Mouse (Mus musculus) cortical plate, adult 2 months (tissue): Measurements from ENCODE around the gene Lamc2. TPM values are rescaled to one million over a fixed set of nuclear protein-coding genes. Genes with fewer than 3 reads are reported as not detected.
"Not testable (repeated sequence)": the region's sequence is repeated elsewhere in the genome, so short reads cannot be mapped to it uniquely, and the experiment has no call there.

Experiments used
- H3K27ac ChIP-seq: fragments of 200-500 bp; 2 replicates; pipeline ENCODE4 v1.5.1; 2012; ENCODE audit warnings: low read length, control low read depth, inconsistent platforms; ENCODE audit not compliant: insufficient read depth
- H3K4me1 ChIP-seq: fragments of 200-500 bp; 2 replicates; pipeline ENCODE4 v1.6.1; 2011; ENCODE audit warnings: low read length; ENCODE audit not compliant: control insufficient read depth, insufficient read depth
- H3K4me3 ChIP-seq: fragments of 200-500 bp; 2 replicates; pipeline ENCODE4 v1.5.1; 2011; ENCODE audit warnings: mild to moderate bottlenecking, low read length, control low read depth; ENCODE audit not compliant: insufficient read depth
- CTCF ChIP-seq: fragments of 200-500 bp; IDR thresholded peaks from 2 replicates; pipeline ENCODE4 v1.5.1; 2011; ENCODE audit warnings: mild to moderate bottlenecking, control low read depth, low read length; ENCODE audit not compliant: insufficient read depth; ENCODE audit errors: extremely low read depth
- POLR2A ChIP-seq: fragments of 200-500 bp; IDR thresholded peaks from 2 replicates; pipeline ENCODE4 v1.6.1; 2011; ENCODE audit warnings: mild to moderate bottlenecking, low read length, control low read depth; ENCODE audit not compliant: insufficient read depth; ENCODE audit errors: extremely low read depth
- polyA plus RNA-seq: library from polyadenylated mRNA; depleted of rRNA; stranded (reverse); fragments of >200 nt; gene quantifications from 2 replicates; pipeline ENCODE4 v1.2.3, GENCODE M21; 2012; rRNA removed

Gene Lamc2
- polyA plus RNA-seq, 1 experiment, result 8.1 TPM

- Histone ChIP-seq H3K4me1 (no peaks in the 10 kb centered on the region), H3K27ac (no peak overlapping the region), H3K4me3 (no peak overlapping the region)
- TF ChIP-seq CTCF (no peak), POLR2A (no peak)
Observed at GRCm38 (mm10) chr1:153091438-153092236, 94.6 kb downstream of the Lamc2 start.

DNA sequence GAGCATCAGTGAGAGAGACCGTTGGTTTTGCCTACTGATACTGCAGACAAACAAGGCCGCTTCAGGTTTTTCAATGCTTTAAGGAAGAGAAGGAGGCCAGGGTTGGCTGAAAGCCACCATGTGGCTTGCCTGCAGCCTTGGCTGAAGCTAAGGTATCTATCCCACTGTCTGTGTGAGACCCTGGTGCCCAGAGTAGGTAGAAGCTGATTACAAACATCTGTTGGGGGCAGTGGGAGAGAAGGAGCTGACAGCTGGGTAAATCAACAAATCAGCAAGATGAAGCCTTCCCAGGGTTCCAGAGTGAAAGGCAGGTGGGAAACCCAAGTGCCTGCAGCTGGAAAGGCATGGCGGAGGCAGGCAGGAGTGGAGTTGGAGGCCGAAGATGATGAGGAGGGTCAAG is 95.4 kb downstream of the Lamc2 start:
- no peaks in the 10 kb centered on the region for H3K4me1 ChIP-seq
- no peak overlapping the region for H3K4me3 ChIP-seq
- H3K27ac ChIP-seq, result no peak overlapping the region
- TF ChIP-seq POLR2A (no peak), CTCF (no peak)

GRCm38 (mm10) chr1:153090081-153090480 is 96.2 kb downstream of the Lamc2 start:
- Histone ChIP-seq H3K4me1 (no peaks in the 10 kb centered on the region), H3K4me3 (no peak overlapping the region), H3K27ac (no peak overlapping the region)
- TF ChIP-seq CTCF, result no peak
- no peak for TF ChIP-seq POLR2A

DNA sequence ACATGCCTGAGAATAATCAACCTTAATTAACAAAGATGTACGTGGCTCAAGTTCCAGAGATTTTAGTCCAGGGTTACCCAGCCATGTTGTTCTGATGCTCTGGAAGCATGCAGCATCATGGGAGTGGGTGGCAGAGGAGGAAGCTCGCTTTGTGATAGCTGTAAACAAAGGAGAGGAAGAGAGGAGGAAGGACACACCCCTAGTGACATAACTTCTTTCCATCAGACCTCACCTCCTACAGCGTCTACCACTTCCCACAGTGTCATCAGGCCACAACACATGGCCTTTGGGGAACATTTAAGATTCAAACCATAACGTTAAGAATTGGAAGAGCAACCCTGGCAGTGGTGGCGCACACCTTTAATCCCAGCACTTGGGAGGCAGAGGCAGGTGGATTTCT is 98.5 kb downstream of the Lamc2 start:
- Histone ChIP-seq H3K4me3 (no peak overlapping the region), H3K4me1 (0 out of 2 replicates have a peak, but pooled peaks cover 2% of the 10 kb centered on the region), H3K27ac (no peak overlapping the region)
- no peak for TF ChIP-seq CTCF

DNA sequence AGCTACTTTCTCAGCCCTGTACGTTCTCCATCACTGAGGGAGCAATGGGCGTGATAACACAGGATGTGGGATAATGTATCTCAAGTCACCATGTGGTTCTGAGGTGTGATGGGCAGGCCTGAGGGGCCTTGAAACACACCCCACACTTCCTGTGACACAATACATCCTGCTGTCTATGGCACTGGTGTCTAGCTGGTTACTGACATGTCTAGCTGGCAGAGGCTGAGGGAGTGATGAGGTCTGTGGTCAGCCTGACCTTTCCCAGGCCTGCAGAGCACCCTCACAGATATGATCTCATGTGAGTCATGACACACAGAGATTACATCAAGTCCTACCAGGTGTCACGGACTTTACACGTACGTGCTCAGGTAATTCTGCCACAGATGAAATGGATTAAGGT is 101.0 kb downstream of the Lamc2 start:
- 0 out of 2 replicates have a peak, but pooled peaks cover 2% of the 10 kb centered on the region for H3K4me1 ChIP-seq
- no peak for TF ChIP-seq CTCF
- TF ChIP-seq POLR2A, result no peak
- no peak overlapping the region for H3K27ac ChIP-seq
- no peak overlapping the region for H3K4me3 ChIP-seq

- TF ChIP-seq CTCF (no peak), POLR2A (no peak)
- no peak overlapping the region for H3K4me3 ChIP-seq
- H3K27ac ChIP-seq, result no peak overlapping the region
- H3K4me1 ChIP-seq, result 0 out of 2 replicates have a peak, but pooled peaks cover 2% of the 10 kb centered on the region
Observed at GRCm38 (mm10) chr1:153084191-153084590, 102.1 kb downstream of the Lamc2 start.

DNA sequence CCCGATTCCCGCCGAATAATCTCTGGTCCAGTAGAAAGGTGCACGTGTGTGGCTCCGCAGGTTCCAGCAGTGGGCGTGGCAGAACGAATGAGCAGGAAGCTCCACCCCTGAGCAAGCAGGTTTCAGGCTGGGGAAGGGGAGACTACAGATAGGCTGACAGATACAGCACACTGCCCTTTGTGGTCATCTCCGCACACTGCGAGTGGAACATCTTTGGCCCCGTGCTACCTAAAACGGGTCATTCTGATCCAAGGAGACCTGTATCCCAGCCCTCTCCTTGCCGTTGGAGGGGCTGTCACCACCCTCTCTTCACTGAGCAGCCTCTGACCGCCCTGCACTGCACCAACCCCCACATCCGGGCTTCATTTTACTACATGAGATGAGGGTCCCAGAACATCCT is 103.0 kb downstream of the Lamc2 start:
- H3K27ac ChIP-seq, H3K4me3 ChIP-seq, H3K4me1 ChIP-seq: not testable (repeated sequence)

DNA sequence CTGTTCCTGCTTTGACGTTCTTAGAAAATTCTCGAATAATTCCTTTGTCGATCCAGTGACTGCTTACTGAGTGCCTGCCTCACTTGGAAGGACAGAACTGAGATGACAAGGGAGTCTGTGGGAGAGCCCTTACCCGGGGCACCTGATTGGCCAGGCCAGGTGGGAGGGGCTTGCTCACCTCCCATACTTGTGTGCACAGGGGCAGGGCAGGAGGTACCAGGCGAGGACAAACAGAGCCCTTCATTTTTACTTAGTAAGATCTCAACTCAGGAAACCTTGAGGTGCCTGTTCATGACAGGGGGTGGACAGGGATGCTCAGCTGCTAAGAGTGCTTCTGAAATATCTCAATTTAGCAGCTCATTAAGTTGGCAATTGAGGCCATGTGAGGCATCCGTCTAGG is 110.3 kb downstream of the Lamc2 start:
- TF ChIP-seq CTCF (no peak), POLR2A (no peak)
- Histone ChIP-seq H3K4me1 (peaks cover 3% of the 10 kb centered on the region; the same call in 1 of the 2 replicates), H3K4me3 (no peak overlapping the region), H3K27ac (no peak overlapping the region)

DNA sequence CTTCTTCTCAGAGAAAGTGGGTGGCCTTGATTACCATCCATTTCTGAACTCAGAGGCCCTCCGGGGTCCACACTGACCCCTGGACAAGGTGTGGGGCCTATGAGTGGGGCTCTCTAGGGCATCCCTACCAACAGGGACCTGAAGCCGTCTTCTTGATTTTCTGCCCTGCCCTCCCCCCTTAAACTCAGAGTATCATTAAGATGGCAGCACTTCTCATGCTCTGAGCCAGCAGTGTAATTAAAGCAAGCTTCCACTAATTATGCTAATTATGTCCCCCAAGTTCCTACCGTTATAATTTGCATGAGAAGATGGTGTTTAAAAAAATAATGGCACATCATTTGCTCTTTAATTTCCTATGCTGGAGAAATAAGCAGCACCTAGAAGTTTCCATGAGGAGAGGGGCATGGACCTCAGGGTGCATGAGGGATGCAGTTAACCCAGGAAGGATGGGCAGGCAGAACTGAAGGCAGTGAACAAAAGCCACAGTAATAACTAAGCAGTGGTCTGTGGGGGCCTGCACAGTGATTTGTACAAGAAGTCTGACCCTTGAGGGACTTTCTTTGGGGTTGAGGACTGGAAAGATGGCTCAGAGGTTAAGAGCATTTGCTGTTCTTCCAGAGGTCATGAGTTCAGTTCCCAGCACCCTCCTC is 111.0 kb downstream of the Lamc2 start:
- no peak for TF ChIP-seq POLR2A
- no peak for TF ChIP-seq CTCF
- H3K27ac ChIP-seq, result no peak overlapping the region
- H3K4me1 ChIP-seq, result peaks cover 3% of the 10 kb centered on the region; the same call in 1 of the 2 replicates
- no peak overlapping the region for H3K4me3 ChIP-seq

- Histone ChIP-seq H3K27ac (no peak overlapping the region), H3K4me1 (peaks cover 3% of the 10 kb centered on the region; the same call in 1 of the 2 replicates), H3K4me3 (no peak overlapping the region)
- no peak for TF ChIP-seq CTCF
- TF ChIP-seq POLR2A, result no peak
Observed at GRCm38 (mm10) chr1:153073441-153073840, 112.8 kb downstream of the Lamc2 start.

Other genes with a start within 250 kb of the Lamc2 start
- gene Nmnat2, start 231.5 kb downstream of the Lamc2 start, polyA plus RNA-seq, result 84.2 and 88.1 TPM in 2 replicates
- 23.2 TPM in 2 replicates for gene Lamc1, start 146.3 kb upstream of the Lamc2 start, polyA plus RNA-seq
- 3.5 and 4.2 TPM in 2 replicates for gene Shcbp1l, start 238.7 kb upstream of the Lamc2 start, polyA plus RNA-seq